Mouse (Mus musculus): Measurements from ENCODE around the gene Rsc1a1.

Rsc1a1 gene

DNA sequence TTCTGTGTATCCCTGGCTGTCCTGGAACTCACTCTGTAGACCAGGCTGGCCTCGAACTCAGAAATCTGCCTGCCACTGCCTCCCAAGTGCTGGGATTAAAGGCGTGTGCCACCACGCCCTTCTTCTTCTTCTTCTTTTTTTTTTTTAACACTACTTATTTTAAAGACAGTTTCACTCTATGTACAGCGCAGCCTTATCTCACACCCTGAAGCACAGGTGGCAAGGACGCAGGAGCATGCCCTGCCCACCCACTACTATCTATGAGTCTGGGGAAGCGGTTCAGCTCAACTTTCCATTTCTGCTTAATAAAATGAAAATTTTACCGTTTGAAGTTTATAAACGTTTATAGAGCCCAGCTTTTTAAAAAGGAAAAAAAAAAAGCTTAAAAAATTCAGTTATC, 3.1 kb upstream of the Rsc1a1 start:
- DNase-seq, result no peak

DNA sequence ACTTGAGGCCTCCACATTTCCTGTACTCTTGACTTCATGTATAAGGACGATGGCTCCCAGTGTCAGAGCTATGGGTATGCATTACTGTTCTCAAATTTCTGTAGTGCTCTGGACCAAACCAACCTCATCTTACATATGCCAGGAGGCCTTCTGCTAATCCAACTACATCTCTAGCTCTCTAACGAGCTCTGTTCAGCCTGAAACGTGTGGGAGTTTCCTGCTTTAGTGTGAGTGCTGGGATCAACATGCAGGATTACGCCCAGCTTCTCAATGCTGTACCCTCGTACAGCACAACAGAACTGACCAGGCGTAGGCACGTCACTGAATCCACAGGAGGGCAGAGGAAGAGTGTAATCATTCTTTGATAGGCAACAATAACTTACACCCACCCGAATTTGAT, 1.1 kb upstream of the Rsc1a1 start:
- no peak for DNase-seq

DNA sequence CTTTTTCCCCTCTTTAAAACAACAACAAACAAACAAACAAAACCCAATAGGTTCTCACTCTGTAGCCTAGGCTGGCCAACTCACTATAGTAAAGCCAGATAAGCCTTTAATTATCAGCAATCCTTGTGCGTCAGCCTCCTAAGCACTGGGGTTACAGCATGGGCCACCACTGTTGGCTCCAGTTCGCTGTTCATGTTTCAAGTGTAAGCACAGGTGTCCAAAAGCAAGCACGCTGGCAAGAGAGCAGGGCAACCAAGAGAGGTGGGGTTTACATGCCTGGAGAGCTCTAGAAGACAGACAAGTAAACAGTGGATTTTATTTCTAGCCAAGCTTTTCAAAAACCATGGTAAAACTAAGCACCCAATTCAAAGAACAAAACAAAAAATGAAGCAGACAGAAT, 694 bp upstream of the Rsc1a1 start:
- DNase-seq, result no peak

DNA sequence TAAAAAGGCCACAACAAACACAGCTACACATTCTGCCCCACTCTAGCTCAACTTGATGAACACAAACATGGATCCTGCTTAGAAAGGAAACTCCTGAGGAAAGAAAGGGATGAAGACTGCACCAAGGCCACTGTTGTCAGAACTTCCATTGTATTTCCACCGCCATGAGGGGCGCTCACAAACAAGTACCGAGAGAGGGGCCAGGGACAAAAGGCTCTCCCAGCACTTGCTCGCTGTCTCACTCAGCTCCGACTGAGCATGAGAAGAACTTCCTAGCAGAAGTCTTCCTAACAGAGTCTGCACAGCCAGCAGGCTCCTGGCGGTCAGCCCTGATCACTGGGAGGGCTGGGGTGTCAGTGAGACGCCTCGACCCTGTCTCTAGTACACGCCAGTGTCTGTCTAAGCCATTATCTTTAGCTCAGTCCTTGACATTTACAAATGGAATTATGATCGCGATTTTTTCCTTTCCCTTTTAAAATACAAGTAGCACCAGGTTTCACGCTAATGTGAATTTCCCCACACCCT, 2.6 kb downstream of the Rsc1a1 start:
- no peak for DNase-seq

DNA sequence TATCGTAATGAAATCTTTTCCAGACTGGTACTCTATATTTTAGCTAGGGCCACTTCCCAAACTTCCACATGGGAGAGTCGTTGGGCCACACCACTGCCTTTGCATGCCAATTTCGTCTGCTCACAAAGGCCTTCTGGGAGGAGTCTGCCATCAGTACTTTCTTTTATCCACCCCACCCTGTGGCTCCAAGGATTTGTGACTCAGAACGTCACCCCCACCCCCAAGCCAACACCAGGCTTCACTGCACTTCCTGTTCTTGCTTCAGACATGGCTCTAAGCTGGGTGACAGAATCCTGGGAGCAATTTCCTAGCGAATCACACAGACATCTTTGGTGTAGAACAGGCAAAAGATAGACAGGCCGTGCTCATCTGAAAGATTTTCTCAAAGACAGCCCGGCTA, 3.6 kb downstream of the Rsc1a1 start:
- DNase-seq, result no peak

DNA sequence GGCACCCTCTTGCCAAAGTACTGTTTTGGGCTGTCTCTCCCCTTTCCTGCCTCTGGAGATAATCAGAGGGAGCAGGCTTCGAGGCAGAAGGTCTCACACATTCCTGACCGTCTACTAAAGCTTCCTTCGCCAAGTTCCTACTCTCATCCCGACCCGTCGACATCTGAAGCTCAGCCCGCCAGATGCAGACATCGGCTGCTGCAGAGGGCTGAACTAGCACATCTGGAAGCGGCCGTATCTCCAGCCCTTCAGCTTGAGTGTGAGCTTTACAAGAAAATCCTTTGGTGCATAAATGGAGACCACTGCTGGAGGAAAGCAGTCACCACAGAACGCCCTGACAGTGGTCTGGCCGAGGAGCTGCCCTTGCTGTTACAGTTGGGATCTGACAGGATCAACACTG, 4.5 kb downstream of the Rsc1a1 start:
- DNase-seq, result no peak

DNA sequence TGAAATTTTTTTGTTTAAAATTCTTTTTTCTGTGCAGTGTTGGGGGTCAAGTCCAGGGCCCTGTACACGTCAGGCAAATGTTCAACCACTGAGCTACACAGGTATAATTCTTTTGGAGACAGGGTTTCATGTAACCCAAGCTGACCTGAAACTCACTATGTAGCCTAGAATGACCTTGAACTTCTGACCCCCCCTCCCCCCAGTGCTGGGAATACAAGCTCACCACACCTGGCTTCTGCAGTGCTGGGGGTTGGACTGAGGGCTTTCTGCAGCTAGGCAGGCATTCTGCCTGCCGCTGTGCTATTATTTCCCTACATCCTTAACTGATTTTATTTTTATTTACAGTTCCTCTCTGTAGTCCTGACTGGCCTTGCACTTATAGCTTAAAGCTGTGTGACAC, 6.4 kb downstream of the Rsc1a1 start:
- DNase-seq, result no peak

DNA sequence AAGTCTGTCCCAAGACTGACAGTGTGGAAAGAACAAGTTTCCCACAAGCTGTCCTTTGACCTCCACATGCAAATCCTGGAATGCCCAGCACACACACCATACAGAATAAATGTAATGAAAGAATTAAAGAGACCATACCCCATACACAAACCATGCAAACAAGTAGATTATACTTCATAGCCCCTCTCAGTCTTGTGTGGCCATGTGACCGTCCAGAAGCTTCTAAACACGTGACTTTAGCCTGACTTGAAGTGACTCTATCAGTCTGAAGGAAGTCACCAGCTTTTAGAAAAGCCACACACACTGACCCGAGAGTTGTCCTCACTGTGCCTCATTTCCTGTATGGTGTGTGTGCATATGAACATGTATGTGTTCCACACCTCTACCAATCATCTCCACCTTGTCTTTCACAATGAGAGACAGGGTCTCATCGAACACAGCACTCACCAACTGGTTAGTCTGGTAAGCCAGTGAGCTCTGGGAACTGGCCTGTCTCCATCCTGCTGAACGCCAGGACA, 8.9 kb downstream of the Rsc1a1 start:
- no peak for DNase-seq

DNA sequence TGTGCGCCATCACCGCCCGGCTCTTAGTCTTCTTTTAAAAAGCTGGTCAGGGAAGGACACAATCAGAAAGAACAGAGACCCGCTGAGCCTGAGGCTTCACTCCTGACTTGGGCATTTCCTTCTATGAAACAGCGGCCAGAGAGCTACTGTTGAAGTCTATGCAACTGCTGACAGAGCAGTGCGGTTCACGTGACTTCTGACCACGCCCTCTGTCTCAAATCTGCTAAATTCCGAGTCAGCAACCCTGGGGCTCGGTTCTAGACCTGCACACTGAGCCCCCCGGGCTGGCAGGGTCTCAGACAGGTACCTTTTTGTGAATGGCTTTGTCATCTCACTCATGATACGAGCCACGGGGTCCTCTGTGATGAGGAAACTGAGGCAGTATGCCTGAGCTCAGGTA, 13.1 kb downstream of the Rsc1a1 start:
- no peak for DNase-seq

DNA sequence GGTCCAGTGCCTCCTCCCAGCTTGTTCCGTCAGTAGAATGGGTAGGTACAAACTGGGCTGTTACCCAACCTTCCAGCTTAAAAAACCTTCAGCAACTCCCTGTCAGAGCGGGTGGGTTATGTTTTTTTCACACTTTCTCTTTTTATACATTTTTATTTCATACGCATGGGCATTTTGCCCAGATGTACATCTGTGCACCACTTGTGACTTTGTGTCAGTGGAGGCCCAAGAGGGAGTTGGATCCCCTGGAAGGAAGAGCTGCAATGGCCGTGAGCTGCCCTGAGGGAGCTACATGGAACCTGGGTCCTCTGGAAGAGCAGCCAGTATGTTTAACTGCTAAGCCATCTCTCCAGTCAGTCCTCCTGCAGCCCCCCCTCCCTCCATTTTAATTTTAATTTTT, 14.0 kb downstream of the Rsc1a1 start:
- DNase-seq, result no peak

DNA sequence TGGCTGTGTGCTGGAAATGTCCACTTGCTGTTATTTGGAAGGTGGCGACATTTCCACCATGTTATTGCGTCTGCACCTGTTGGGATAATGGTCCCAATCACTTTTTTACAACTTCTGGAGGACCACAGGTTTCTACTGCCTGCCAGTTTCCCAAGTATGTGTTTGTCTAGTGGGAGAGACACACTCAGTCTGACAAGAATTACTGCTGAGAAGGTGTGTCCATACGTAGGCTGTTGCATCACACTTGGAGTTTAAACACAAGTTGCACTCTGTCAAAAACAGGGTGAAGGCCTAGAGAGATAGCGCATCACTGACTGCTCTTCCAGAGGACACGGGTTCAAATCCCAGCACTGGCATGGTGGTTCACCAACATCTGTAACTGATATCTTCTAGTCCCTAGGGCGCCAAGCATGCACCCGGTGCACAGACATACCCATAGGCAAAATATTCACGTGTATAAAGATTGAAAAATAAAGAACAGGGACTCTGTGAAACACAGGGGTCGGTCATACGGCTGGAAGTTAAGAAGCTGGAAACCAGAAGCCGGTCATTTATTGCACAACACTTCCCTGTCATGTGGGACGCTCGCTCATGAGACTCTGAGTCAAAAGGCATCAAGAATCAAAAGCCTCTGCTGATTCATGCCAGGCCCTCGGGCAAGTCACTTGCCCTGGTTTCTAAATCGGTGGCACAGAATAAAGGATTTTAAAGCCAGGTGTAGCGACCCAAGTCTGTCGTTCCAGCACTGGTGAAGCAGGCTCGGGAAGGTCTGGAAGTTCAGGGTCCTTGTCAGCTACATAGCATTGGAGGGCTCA, 15.3 kb downstream of the Rsc1a1 start:
- no peak for DNase-seq

DNA sequence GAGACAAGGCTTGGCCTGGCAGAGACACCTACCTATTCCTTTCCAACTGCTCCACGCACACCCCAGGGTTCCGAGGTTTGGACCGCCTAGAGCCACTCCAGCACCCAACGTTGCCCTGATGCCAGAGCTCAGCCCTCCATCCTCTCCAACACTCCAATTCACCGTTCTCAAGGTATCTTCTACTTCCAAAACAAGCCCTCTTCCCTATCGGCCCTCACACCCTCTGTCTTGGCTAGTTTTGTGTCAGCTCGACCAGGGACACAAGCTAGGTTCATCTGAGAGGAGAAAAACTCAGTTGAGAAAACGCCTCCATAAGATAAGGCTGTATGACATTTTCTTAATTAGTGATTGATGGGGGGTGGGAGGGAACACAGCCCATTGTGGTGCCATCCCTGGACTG, 20.6 kb downstream of the Rsc1a1 start, which contains the start of gene Plekhm2:
Gene Plekhm2, minus strand, starts transcription at position 101 of the 400 bp plus-strand sequence.
- peak; percentile 47 for DNase-seq

DNA sequence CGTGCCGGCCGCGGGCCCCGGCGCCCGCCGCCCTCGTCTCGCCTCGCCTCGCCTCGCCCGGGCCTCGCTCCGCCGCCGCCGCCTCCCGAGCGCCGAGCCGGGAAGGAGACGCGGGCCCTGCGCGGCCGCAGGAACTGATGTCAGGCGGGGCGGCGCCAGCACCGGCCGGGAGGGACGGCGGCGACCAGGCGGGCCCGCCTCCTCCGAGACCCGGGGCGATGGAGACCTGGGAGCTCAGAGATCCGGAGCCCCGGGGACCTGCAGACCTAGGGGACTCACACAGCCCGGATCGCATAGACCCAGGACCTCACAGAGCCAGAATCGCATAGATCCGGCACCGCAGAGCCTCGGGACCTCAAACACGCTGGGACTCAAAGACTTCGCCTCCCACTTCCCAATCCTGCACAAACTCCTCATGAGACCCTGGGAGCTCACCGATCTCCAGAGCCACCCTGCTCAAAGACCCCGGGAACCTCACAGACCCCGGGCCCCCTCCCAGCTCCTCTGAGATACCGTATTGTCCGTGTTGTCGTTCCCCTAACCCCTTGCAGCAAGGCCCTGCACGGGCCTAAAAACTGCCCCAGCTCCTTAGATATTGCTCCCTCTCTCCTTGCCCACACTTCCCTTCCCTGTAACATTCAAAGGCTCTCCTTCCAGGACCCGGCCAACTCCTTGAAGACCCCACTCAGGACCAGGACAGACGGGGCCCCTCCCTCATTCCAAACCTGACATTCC, 21.2 kb downstream of the Rsc1a1 start:
- DNase-seq, result peak; percentile 76

DNA sequence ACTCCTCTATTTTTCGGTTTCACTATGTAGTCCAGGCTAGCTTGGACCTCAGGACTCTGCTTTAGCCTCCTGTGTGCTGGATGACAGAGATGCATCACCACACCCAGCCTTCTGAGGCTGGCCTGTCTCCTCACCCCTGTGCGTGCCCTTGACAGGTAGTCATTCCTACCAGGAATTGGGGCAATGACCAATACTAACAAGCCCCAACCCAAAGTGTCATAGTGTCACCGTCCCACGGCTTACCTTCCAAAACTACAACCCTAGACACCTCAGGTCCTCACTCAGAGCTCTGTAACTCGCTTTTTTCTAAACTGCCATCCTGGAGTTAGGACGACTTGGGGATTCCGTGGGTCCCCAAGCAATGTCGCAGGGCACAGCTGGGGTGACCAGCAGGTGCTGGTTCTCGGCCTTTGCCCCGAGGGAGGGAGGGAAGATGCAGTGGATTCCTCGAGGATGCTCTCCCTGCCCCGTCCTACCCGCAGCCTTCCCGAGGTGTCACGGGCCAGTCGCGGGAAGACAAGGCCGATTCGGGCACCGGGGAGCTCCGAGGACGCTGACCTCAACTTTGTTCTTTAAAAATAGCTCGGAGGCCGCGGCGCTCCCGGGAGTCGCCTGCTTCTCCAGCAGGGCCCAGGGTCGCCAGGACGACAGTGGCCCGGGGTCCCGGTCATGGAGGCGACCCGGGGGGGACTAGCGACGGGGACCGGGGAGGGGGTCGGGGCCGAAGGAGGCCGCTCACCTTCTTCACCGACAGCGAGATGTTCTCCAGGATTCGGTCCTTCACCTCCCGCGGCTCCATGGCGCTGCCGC, 22.1 kb downstream of the Rsc1a1 start:
- no peak for DNase-seq

DNA sequence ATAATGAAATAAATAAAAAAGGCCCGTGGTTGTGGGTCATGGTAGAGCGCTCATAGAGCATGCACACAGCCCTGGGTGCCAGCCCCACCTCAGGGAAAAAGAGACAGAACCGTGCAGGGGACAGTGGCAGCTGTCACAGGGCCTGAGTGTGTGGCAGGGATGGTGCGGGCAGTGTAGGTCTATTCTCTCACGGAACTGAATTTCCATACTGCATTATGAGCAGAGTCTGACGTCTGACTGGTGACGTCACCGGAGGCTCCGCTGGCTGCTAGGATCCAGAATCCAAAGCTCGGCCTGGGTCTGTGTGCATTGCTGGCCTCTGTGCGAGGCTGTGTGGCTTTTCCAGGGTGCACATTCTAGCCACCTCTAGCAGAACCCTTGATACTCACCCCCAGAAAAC, 24.5 kb downstream of the Rsc1a1 start:
- DNase-seq, result no peak

DNA sequence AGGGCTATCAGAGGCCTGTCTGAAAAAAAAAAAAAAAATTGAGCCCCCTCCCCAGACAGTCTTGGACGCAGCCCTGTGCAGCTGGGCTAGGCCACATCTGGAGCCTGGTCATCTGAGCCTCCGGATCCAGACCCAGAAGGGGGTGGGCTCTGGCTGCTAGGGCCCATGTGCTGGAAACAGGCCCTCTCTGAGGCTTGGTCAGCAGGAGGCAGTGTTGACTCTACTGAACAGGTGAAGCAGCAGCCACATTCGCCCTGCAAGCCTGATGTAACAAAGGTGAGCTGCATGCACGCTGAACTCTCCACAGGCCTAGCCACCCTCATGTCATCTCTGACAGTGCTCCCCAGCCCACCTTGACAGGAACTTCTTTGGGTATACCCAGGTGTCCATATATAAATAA, 25.7 kb downstream of the Rsc1a1 start:
- DNase-seq, result no peak

DNA sequence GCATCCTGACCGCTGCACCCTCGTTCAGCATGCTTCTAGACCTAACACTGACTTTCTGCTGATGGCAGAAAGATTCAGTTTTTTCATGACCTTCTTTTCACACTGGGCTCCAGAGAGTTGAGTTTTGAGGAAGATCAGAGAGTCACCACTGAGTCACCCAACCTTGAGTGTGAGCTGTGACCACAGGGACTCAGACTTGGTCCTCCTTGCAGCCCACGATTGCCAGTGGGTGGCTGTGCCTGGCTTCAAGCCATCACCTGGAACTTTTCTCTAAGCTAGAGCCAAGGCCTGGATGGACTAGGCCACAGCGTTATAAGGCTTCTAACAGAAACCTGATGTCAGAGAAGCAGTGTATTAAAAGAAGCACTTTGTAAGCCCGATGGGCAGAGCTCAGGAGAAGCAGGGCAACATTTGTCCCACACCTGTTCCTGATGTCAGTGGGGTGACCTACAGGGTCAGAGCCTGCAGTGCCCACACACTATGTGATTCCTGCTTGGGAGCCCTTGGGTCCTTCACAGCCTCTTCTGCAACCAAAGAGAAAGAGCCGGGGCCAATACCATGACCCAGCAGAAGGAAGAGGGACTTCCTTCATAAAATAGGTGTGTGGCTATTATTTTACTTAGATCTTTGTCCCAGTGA, 26.4 kb downstream of the Rsc1a1 start:
- DNase-seq, result no peak

DNA sequence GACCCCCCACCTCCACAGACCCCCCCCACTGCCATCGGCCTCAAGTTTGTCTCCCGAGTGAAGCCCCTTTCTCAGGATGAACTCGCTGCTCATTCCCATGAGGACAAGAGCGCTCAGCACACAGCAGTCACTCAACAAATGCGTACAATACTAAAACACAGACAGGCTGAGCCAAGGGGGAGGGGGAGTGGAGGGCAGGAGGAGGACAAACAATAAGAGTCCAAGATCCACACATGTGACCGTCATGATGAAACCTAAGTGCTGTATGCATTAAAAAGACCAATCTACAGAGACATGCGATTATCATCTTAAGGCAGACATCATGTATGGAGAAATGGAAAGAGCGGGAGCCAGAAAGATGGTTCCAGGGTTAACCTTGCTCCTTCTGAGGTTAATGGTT, 28.5 kb downstream of the Rsc1a1 start:
- DNase-seq, result no peak

DNA sequence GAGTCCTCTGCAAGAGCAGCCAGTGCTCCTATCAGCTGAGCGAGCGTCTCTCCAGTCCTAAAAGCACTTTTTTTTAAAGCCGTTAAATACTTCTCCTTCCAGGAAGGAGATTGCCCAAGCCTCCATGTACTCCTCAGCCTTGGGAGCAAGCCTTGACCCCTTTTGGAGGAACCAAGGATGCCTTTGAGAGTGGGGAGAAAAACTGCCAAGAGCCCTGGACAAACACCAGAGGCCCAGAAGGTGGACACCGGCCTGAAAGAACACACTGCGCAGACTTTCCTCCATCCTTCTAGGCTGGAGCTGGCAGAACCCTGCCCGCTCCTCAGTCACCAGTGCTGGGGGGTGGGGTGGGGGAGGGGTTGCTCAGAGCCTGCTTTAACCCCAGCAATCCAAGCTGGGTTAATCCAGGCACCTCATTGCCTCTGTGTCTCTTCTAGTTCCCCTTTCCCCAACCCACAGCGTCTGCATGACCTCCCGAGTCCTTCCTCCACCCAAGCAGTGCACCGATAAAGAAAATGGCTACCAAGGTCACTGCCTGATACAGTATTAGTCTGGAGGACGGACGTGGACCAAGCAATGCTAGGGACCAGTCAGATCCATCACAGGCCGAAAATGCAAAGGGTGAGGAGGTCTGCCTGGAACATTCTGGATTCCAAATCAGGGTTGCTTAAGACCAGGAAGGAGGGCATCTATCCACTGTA, 29.3 kb downstream of the Rsc1a1 start:
- peak; percentile 72 for DNase-seq

DNA sequence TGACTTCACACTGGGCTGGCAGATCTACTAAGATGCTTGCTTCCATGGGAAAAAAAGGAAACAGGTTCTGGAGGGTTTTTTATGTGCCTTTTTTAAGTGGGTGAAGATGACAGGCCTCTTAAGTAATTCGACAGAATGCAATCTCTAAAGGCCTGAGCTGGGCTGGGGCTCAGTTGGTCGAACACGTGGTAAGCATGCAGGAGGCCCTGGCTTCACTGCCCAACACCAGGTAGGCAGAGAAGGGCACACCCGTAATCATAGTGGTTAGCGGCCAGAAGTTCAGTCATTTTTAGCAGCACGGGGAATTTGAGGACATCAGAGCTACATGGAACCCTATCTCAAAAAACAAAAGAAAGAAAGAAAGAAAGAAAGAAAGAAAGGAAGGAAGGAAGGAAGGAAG, 30.9 kb downstream of the Rsc1a1 start:
- DNase-seq, result no peak

DNA sequence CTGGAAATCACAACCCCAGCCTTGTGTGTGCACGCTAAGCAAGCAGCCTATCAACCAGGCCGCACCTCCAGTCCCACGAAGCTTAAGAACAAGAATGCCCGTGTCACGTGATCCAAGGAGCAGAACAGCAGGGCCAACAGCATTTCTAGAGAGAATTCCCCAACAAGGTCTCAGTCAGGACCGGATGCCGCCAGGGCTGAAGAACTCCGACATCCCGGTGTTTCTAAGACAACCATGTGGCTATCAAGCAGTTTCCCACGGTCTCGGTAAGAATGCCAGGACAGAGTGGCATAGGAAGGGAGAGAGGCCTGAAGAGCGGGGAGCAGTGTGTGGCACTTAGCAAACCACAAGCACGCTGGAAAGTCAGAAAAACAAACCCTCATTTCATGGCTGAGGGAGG, 31.6 kb downstream of the Rsc1a1 start:
- no peak for DNase-seq

DNA sequence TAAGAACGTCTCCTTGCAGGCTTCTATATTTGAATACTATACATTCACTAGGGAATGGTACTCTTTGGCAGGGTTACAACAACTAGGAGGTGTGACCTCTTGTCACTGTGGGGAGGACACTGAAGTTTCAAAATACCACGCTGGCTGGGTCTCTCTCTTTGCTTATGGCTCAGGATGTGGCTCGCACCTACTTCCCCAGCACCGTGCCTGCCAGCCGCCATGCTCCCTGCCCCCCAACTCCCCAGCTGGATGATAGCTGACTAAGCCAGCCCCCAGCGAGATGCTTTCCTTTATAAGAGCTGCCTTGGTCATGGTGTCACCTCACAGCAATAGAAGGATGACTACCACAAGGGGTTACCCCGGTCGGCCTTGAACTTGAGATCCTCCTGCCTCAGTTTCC, 32.4 kb downstream of the Rsc1a1 start:
- DNase-seq, result no peak
